Mouse (Mus musculus) ovary, postnatal 10 days (tissue): ENCODE results near the gene Art5.

Source experiments
- DNase-seq: peaks from one replicate; pipeline ENCODE4 v3.0.0; 2022; ENCODE audit warnings: low spot score

The Art5 gene

GRCm38 (mm10) chr7:102109171-102109570, at the start of gene Art5:
TSS of gene Art5 (minus strand) at chr7:102109489.
- no peak for DNase-seq

- DNase-seq = no peak
These were observed 44.4 kb upstream of the Art5 start for GRCm38 (mm10) chr7:102153691-102154090.

- DNase-seq = no peak
These were observed 28.6 kb upstream of the Art5 start for GRCm38 (mm10) chr7:102137898-102138297.

- no peak for DNase-seq
These were observed 28.2 kb upstream of the Art5 start for GRCm38 (mm10) chr7:102137464-102137863.

- DNase-seq = no peak
These were observed 23.1 kb upstream of the Art5 start for GRCm38 (mm10) chr7:102132395-102132794.

- no peak for DNase-seq
These were observed 11.0 kb upstream of the Art5 start for GRCm38 (mm10) chr7:102120326-102120725.

- DNase-seq = no peak
These were observed 8.1 kb upstream of the Art5 start for GRCm38 (mm10) chr7:102117382-102117781.

- DNase-seq = no peak
These were observed 7.5 kb upstream of the Art5 start, which contains the start of gene Chrna10 for GRCm38 (mm10) chr7:102116579-102117331. TSS of gene Chrna10 (minus strand) at chr7:102116828.

- DNase-seq = no peak
These were observed 4.0 kb upstream of the Art5 start for GRCm38 (mm10) chr7:102113151-102113729.

- DNase-seq = no peak
These were observed 457 bp upstream of the Art5 start for GRCm38 (mm10) chr7:102109746-102110145.

GRCm38 (mm10) chr7:102108206-102108605, 1.1 kb downstream of the Art5 start:
- no peak for DNase-seq

GRCm38 (mm10) chr7:102106700-102107141, 2.6 kb downstream of the Art5 start:
- DNase-seq = no peak

GRCm38 (mm10) chr7:102104126-102104525, 5.2 kb downstream of the Art5 start:
- no peak for DNase-seq

- DNase-seq = no peak
These were observed 5.7 kb downstream of the Art5 start for GRCm38 (mm10) chr7:102103555-102103954.

- no peak for DNase-seq
These were observed 6.6 kb downstream of the Art5 start for GRCm38 (mm10) chr7:102102696-102103095.

- DNase-seq = no peak
These were observed 7.0 kb downstream of the Art5 start for GRCm38 (mm10) chr7:102102241-102102640.

- no peak for DNase-seq
These were observed 7.8 kb downstream of the Art5 start, which contains the start of gene Art1 for GRCm38 (mm10) chr7:102101487-102101886. TSS of gene Art1 (plus strand) at chr7:102101743.

- no peak for DNase-seq
These were observed 8.4 kb downstream of the Art5 start for GRCm38 (mm10) chr7:102100868-102101267.

- DNase-seq = no peak
These were observed 9.3 kb downstream of the Art5 start for GRCm38 (mm10) chr7:102099760-102100661.

- DNase-seq = no peak
These were observed 22.0 kb downstream of the Art5 start for GRCm38 (mm10) chr7:102087336-102087735.

- no peak for DNase-seq
These were observed 25.1 kb downstream of the Art5 start for GRCm38 (mm10) chr7:102084041-102084696.

GRCm38 (mm10) chr7:102082816-102083215, 26.5 kb downstream of the Art5 start, which contains the start of gene Trpc2:
TSS of gene Trpc2 (plus strand) at chr7:102083116.
- DNase-seq = no peak
